Mouse (Mus musculus): ENCODE data around the gene Dennd4c.
"Not testable (repeated sequence)": the region's sequence is repeated elsewhere in the genome, so short reads cannot be mapped to it uniquely, and the experiment has no call there.

Gene Dennd4c

GRCm38 (mm10) chr4:86764307-86764706, 16.0 kb downstream of the Dennd4c start:
- no peak for DNase-seq (ENCODE audit: extremely low read depth, insufficient read length, low spot score)

GRCm38 (mm10) chr4:86777587-86777986, 29.2 kb downstream of the Dennd4c start:
- no peak for DNase-seq (ENCODE audit: extremely low read depth, insufficient read length, low spot score)

GRCm38 (mm10) chr4:86810604-86811003, 62.2 kb downstream of the Dennd4c start:
- DNase-seq (ENCODE audit: extremely low read depth, insufficient read length, low spot score) = no peak

GRCm38 (mm10) chr4:86814850-86815249, 66.5 kb downstream of the Dennd4c start:
- no peak for DNase-seq (ENCODE audit: extremely low read depth, insufficient read length, low spot score)

GRCm38 (mm10) chr4:86823169-86823568, 74.8 kb downstream of the Dennd4c start:
- DNase-seq (ENCODE audit: extremely low read depth, insufficient read length, low spot score) = peak; percentile 37

- DNase-seq (ENCODE audit: extremely low read depth, insufficient read length, low spot score) = no peak
These were observed 76.8 kb downstream of the Dennd4c start for GRCm38 (mm10) chr4:86825143-86825542.

- no peak for DNase-seq (ENCODE audit: extremely low read depth, insufficient read length, low spot score)
These were observed 83.5 kb downstream of the Dennd4c start for GRCm38 (mm10) chr4:86831896-86832295.

GRCm38 (mm10) chr4:86841141-86841540, 92.8 kb downstream of the Dennd4c start:
- not testable (repeated sequence) for DNase-seq (ENCODE audit: extremely low read depth, insufficient read length, low spot score)

- no peak for DNase-seq (ENCODE audit: extremely low read depth, insufficient read length, low spot score)
These were observed 97.0 kb downstream of the Dennd4c start for GRCm38 (mm10) chr4:86845384-86845783.

GRCm38 (mm10) chr4:86847246-86847645, 98.9 kb downstream of the Dennd4c start:
- DNase-seq (ENCODE audit: extremely low read depth, insufficient read length, low spot score) = no peak

- DNase-seq (ENCODE audit: extremely low read depth, insufficient read length, low spot score) = no peak
These were observed 103.0 kb downstream of the Dennd4c start for GRCm38 (mm10) chr4:86851331-86851730.

GRCm38 (mm10) chr4:86852018-86852417, 103.7 kb downstream of the Dennd4c start:
- DNase-seq (ENCODE audit: extremely low read depth, insufficient read length, low spot score) = no peak

GRCm38 (mm10) chr4:86852813-86853590, 104.6 kb downstream of the Dennd4c start:
- DNase-seq (ENCODE audit: extremely low read depth, insufficient read length, low spot score) = no peak

GRCm38 (mm10) chr4:86856304-86857112, 108.2 kb downstream of the Dennd4c start:
- peak; percentile 35 for DNase-seq (ENCODE audit: extremely low read depth, insufficient read length, low spot score)

GRCm38 (mm10) chr4:86857113-86858069, 109.0 kb downstream of the Dennd4c start, which contains the start of gene Rps6:
Rps6 (minus strand) TSS chr4:86857412.
- DNase-seq (ENCODE audit: extremely low read depth, insufficient read length, low spot score) = peak; percentile 86

GRCm38 (mm10) chr4:86858070-86858440, 109.7 kb downstream of the Dennd4c start:
- DNase-seq (ENCODE audit: extremely low read depth, insufficient read length, low spot score) = no peak

GRCm38 (mm10) chr4:86864087-86864486, 115.7 kb downstream of the Dennd4c start:
- no peak for DNase-seq (ENCODE audit: extremely low read depth, insufficient read length, low spot score)

GRCm38 (mm10) chr4:86871988-86872387, 123.6 kb downstream of the Dennd4c start:
- DNase-seq (ENCODE audit: extremely low read depth, insufficient read length, low spot score) = no peak

GRCm38 (mm10) chr4:86873072-86873471, 124.7 kb downstream of the Dennd4c start:
- no peak for DNase-seq (ENCODE audit: extremely low read depth, insufficient read length, low spot score)

- no peak for DNase-seq (ENCODE audit: extremely low read depth, insufficient read length, low spot score)
These were observed 125.9 kb downstream of the Dennd4c start, which contains the start of gene Acer2 for GRCm38 (mm10) chr4:86874146-86874847. Acer2 (plus strand) TSS chr4:86874396.
